Mouse (Mus musculus): Measurements from ENCODE around the gene Rap1b. TPM values are rescaled to one million over a fixed set of nuclear protein-coding genes. Genes with fewer than 3 reads are reported as not detected.

The Rap1b gene
- polyA plus RNA-seq, 1 experiment from 2014 or later: 469 TPM

DNA sequence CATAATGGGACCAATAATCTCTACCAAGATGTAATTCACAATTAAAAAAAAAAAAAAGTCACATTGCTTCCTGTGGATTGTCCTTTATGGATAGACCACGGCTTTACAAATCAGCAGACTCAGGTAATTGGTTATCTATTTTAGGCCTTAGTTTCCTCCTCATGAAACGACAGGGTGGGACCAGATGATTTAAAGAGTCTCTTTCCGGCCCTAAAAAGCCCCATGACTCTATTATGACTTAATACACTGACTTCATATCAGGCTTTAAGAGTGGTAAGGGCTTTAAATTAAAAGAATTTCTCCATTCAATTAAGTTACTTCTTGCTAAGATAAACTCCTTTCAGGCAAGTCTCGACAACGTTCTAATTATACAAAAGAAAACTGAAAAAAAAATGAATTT is 1.6 kb downstream of the Rap1b start:
- peak overlapping the region; percentile 59 for H3K4me3 ChIP-seq (ENCODE audit: inconsistent target)
- H3K36me3 ChIP-seq (ENCODE audit: inconsistent target): no peaks in the 10 kb centered on the region
- peaks cover 56% of the 10 kb centered on the region for H3K79me2 ChIP-seq (ENCODE audit: inconsistent target)
- WGBS (ENCODE audit: missing documents): 5% methylated on average over 5 of the region's 5 CpGs
- H3K27ac ChIP-seq: peak overlapping the region; percentile 80

DNA sequence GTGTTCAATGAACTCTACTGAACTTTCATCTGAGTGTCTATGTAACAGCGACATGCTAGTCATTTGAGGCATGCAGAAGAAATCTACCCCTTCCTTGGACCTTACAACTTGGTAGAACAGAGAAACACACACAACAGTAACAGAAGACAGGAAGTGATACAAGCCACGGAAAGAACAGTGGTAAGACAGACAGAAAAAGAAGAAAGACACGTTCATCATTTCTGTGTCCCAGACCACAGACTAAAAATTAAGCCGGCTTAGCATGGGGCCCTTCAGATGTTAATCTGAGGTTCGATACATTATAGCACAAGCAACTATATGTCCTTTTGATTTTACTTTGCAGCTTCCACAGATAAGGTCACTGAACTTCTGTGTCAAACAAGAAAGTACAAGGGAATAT is 2.1 kb downstream of the Rap1b start:
- Histone ChIP-seq H3K4me3 (ENCODE audit: inconsistent target) (peak overlapping the region; percentile 59), H3K79me2 (ENCODE audit: inconsistent target) (peaks cover 62% of the 10 kb centered on the region), H3K27ac (peak overlapping the region; percentile 80), H3K36me3 (ENCODE audit: inconsistent target) (no peaks in the 10 kb centered on the region)
- 10% methylated on average over 5 of the region's 5 CpGs for WGBS (ENCODE audit: missing documents)

DNA sequence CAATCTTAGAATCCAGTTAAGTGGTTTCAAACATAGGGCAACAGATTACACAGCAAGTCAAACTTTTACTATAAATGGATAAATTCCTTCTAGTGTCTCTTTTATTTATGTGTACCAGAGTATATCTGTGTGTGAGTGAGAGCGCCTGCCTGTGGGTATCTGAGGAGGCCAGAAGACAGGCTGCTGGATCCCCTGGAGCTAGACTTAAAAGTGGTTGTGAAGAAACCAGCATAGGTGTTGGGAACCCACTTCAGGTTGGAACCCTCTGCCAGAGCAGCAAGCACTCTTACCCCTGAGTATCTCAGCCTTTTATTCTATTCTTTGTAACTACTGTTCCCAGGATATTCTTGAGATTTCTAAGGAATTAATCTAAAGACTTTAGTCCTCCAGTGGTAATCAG is 4.1 kb downstream of the Rap1b start:
- 100% methylated on average over 1 of the region's 1 CpGs for WGBS (ENCODE audit: missing documents)

DNA sequence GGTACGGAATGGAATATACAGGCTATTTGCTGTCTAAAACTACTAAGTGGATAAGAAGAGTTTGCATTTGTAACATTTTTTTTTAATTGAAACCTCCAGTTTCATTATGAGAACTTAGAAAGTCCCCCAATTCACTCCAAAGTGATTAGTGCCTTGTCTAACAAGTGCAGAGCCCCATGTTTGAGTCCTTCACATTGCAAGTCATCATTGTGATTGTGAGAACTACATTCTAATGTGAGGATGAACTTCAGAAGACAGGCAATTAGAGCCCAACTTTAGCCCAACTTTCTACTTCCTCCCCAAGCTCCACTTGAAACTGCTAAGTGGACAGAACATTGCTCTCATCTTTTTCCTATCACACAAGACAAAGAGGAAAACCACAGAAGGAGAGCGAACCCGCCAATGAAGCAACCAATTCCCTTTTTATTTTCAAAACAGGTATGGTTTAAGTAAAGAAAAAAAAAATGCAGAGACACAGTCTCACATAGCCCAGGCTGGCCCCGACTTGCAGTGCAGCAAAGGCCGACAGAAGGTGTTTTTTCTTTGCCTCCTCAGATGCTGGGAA is 5.3 kb downstream of the Rap1b start:
- H3K36me3 ChIP-seq (ENCODE audit: inconsistent target): no peaks in the 10 kb centered on the region
- 33% methylated on average over 5 of the region's 5 CpGs for WGBS (ENCODE audit: missing documents)
- peak overlapping the region; percentile 38 for H3K27ac ChIP-seq
- peaks cover 94% of the 10 kb centered on the region for H3K79me2 ChIP-seq (ENCODE audit: inconsistent target)
- H3K4me3 ChIP-seq (ENCODE audit: inconsistent target): no peak overlapping the region

More for the DNA sequence above, 4.1 kb downstream of the Rap1b start:
- no peaks in the 10 kb centered on the region for H3K36me3 ChIP-seq (ENCODE audit: inconsistent target)
- H3K79me2 ChIP-seq (ENCODE audit: inconsistent target): peaks cover 81% of the 10 kb centered on the region
- H3K4me3 ChIP-seq (ENCODE audit: inconsistent target): no peak overlapping the region
- H3K27ac ChIP-seq: peak overlapping the region; percentile 15; the same call in 1 of the 2 replicates

DNA sequence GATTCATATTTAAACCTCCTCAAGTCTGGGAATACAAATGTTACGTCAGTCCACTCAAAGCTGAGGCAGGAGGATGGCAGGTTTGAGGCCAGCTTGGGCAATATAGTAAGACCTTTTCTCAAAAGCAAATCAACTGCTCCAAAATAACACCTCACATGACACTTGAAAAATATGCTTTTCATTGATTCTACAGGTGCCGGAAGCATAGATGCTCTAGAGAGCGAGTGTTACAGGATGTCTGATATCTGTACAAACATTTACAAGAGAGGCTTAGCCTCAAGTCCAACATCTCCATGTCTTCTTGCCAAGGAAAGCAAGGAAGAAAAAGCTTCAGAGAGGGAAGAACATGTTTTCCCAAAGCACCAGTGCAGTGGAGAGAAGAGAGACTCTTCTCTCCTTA is 6.1 kb downstream of the Rap1b start:
- H3K27ac ChIP-seq: peak overlapping the region; percentile 38; the same call in 1 of the 2 replicates
- 100% methylated on average over 3 of the region's 3 CpGs for WGBS (ENCODE audit: missing documents)
- H3K79me2 ChIP-seq (ENCODE audit: inconsistent target): peaks cover 100% of the 10 kb centered on the region
- no peak overlapping the region for H3K4me3 ChIP-seq (ENCODE audit: inconsistent target)
- no peaks in the 10 kb centered on the region for H3K36me3 ChIP-seq (ENCODE audit: inconsistent target)

DNA sequence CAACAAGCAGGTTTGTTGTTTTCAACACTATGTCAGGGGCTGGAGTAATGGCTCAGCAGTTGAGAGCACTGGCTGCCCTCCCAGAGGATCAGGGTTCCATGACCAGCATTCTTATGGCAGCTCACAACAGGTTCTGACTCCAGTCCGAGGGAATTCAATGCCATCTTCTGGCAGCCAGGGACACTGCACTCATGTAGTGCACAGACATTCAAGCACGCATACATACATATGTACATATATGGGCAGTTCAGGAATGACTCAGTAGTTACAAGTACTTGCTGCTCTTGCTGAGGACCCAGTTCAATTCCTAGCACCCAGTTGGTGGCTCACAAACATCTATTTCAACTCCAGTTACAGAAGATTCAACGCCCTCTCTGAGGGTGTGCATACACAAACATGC is 6.9 kb downstream of the Rap1b start:
- H3K79me2 ChIP-seq (ENCODE audit: inconsistent target): peaks cover 100% of the 10 kb centered on the region
- WGBS (ENCODE audit: missing documents): 90% methylated on average over 3 of the region's 3 CpGs
- no peak overlapping the region for H3K4me3 ChIP-seq (ENCODE audit: inconsistent target)
- no peaks in the 10 kb centered on the region for H3K36me3 ChIP-seq (ENCODE audit: inconsistent target)
- H3K27ac ChIP-seq: no peak overlapping the region

DNA sequence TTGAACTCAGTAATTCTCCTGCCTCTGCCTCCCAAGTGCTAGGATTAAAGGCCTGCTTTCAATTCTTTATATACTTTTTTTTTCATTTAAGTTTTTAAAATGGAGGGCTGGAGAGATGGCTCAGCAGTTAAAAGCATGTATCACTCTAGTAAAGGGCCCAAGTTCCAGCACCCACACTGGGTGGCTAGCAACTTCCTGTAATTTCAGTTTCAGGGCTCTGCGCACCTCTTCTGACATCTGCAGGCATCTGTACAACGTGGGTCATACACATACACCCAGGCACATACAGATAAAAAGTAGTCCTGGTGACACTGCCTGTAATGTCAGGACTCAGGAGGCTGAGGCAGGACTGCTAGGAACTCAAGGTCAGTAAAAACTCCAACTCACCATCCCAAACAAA is 9.5 kb downstream of the Rap1b start:
- 13% methylated on average over 2 of the region's 2 CpGs for WGBS (ENCODE audit: missing documents)
- Histone ChIP-seq H3K4me3 (ENCODE audit: inconsistent target) (no peak overlapping the region), H3K36me3 (ENCODE audit: inconsistent target) (no peaks in the 10 kb centered on the region), H3K27ac (no peak overlapping the region), H3K79me2 (ENCODE audit: inconsistent target) (peaks cover 100% of the 10 kb centered on the region)

DNA sequence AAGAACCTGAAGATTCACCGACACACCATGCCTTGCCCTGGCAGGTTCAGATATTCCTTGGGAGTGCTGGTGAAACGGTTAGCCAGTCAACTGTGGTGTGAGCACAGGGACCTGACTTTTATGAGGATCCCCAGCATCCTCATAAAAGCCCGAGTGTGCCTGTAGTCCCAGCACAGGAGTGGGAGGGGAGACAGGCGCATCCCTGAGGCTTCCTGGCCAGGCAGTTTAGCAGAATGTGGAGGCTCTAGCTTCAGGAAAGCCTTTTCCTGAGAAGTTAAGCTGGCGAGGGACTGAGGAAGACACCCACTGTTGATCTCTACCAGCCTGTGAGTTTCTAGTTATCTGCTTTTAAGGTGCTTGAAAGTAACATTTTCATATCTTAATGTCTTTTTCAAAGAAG is 10.4 kb downstream of the Rap1b start:
- Histone ChIP-seq H3K4me3 (ENCODE audit: inconsistent target) (no peak overlapping the region), H3K36me3 (ENCODE audit: inconsistent target) (no peaks in the 10 kb centered on the region), H3K27ac (no peak overlapping the region), H3K79me2 (ENCODE audit: inconsistent target) (peaks cover 100% of the 10 kb centered on the region)
- 89% methylated on average over 5 of the region's 5 CpGs for WGBS (ENCODE audit: missing documents)

DNA sequence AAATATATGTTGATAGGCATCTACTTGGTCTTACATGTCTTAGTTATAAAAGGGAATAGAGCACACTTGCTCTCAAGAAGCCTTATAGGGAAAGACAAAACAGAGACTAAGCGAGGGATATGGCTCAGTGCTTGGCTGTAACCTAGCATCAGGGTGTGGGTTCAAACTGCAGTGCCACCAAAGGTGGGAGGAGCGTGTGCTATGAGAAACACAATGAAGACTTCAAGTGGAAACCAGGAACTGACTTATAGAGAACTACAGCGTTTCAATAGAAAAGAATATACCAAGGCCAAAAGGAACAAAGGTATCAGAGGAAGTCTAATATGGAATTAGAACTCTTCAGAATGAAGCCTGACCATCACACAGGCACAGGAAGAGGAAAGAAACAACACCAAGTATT is 15.0 kb downstream of the Rap1b start:
- Histone ChIP-seq H3K79me2 (ENCODE audit: inconsistent target) (peaks cover 100% of the 10 kb centered on the region), H3K36me3 (ENCODE audit: inconsistent target) (no peaks in the 10 kb centered on the region), H3K4me3 (ENCODE audit: inconsistent target) (no peak overlapping the region), H3K27ac (no peak overlapping the region)
- WGBS (ENCODE audit: missing documents): 81% methylated on average over 3 of the region's 3 CpGs

DNA sequence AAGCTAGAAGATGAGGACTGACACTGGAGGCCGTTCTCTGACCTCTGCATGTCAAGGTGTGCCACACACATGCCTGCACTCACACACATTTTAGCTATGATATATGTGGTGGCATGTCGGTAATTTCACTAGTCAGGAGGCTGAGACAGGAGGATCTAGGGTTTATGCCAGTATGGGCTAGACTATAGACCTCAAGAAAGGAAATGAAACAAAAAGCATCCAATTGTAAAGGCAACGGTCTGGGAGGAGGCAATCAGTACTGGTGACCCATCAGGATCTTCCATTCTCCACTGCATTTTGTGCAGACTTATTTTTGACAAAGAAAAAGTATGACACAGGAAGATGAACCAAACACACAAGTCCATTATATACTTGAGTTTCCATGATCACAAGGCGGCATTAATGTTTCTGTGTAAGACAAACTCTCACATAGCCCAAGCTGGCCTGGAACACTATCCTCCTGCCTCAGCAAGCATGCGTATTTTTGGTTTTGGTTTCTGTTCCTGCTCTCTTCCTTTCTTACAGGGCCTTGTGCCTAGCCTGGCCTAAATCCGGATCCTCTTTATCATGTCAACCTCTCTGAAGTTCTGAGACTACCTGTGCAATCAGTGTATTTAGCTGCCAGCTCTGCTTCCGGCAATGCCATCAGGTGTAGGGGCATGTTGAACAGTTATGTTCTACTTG is 16.2 kb downstream of the Rap1b start:
- Histone ChIP-seq H3K79me2 (ENCODE audit: inconsistent target) (peaks cover 100% of the 10 kb centered on the region), H3K4me3 (ENCODE audit: inconsistent target) (no peak overlapping the region), H3K36me3 (ENCODE audit: inconsistent target) (peaks cover 1% of the 10 kb centered on the region), H3K27ac (no peak overlapping the region; the same call in 1 of the 2 replicates)
- WGBS (ENCODE audit: missing documents): 54% methylated on average over 7 of the region's 7 CpGs

DNA sequence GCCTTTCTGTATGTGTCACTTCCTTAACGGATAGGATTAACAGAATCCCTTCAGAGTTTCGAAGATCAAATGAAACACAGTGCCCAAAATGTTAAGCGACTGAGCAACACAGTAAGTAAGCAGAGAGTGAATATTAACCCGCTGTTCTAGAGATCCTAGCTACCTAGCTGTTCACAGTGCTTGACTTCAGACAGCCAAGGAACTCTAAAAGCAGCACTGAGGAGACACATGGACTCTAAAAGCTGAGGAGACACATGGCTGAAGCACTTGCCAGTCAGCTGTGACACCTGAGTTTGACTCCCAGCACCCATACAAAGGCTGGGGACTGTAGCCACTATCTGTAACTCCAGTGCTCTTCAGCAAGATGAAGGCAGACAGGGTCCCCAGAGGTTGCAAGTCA is 16.8 kb downstream of the Rap1b start:
- 75% methylated on average over 4 of the region's 4 CpGs for WGBS (ENCODE audit: missing documents)
- Histone ChIP-seq H3K27ac (no peak overlapping the region), H3K79me2 (ENCODE audit: inconsistent target) (peaks cover 100% of the 10 kb centered on the region), H3K36me3 (ENCODE audit: inconsistent target) (peaks cover 7% of the 10 kb centered on the region), H3K4me3 (ENCODE audit: inconsistent target) (no peak overlapping the region)

DNA sequence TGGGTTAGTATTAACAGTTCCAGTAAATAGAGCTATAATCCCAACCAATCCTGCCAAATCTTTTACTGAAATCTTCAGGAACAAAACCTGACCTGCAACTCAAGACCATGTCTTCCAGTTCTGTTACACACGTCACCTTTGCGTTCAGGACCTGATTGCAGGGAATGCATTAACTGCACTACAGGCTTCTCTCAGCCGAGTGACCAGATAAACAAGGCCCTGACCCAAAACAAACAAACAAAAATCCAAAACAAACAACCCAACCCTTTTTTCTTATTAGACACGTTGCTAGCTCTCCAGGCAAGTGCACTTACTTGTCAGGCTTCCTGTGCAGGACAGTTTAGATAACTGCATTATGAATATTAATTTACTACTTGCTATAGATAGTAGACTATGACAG is 17.3 kb downstream of the Rap1b start:
- WGBS (ENCODE audit: missing documents): 85% methylated on average over 4 of the region's 4 CpGs
- no peak overlapping the region for H3K27ac ChIP-seq
- H3K79me2 ChIP-seq (ENCODE audit: inconsistent target): peaks cover 100% of the 10 kb centered on the region
- H3K4me3 ChIP-seq (ENCODE audit: inconsistent target): no peak overlapping the region
- peaks cover 12% of the 10 kb centered on the region for H3K36me3 ChIP-seq (ENCODE audit: inconsistent target)

DNA sequence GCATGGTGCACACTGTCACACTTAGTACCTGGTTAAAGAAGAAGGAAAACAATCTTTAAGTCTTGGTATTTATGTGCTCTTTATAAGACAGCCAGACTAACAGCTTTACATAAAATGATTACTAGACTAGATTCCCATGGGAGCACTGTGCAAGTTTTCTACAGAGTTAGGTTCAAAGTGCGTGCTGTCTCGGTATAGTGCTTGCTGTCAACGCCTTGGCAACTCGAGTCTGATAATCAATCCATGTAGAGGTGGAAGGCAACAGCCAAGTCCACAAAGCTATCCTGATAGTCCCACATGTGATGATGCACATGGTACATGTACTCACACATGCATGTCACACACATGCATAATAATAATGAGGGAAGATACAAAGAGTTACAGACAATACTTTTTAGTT is 21.2 kb downstream of the Rap1b start:
- Histone ChIP-seq H3K27ac (no peak overlapping the region), H3K4me3 (ENCODE audit: inconsistent target) (no peak overlapping the region), H3K79me2 (ENCODE audit: inconsistent target) (peaks cover 100% of the 10 kb centered on the region), H3K36me3 (ENCODE audit: inconsistent target) (peaks cover 50% of the 10 kb centered on the region)
- WGBS (ENCODE audit: missing documents): 90% methylated on average over 4 of the region's 4 CpGs

DNA sequence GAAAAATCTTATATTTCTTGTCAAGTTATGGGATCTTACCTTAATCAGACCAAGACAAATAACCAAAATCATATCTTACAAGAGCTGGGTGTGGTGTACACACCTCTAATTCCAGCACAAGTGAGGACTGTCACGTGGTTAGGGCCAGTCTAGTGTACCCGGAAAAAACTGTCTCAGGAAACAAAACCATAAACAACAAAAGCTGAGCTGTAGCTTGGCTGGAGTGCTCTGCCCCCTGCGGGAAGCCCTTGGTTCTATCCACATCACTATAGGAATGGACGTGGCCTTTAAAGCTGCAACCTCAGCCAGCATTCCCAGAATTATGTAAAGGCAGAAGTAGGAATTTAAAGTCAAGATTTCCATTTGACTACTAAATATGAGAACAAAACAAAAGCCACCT is 21.7 kb downstream of the Rap1b start:
- H3K36me3 ChIP-seq (ENCODE audit: inconsistent target): peaks cover 55% of the 10 kb centered on the region
- H3K27ac ChIP-seq: no peak overlapping the region
- H3K79me2 ChIP-seq (ENCODE audit: inconsistent target): peaks cover 100% of the 10 kb centered on the region
- H3K4me3 ChIP-seq (ENCODE audit: inconsistent target): no peak overlapping the region
- WGBS (ENCODE audit: missing documents): 81% methylated on average over 4 of the region's 4 CpGs

DNA sequence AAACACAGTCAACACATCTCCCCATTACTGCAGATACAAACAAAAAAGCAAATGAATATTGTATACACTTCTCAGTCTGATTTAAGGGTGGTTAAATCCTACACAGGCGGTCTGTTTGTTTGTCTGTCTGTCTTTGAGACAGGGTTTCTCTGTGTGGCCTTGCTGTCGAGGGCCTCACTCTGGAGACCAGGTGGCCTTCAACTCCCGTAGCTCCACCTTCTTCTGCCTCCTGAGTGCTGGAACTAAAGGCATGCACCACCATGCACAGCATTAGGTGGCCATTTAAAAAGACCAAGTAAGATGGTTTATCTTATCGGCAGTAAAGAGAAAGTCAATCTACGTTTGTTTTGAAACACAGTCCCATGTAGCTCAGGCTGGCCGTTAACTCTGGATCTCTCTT is 22.5 kb downstream of the Rap1b start:
- peaks cover 100% of the 10 kb centered on the region for H3K79me2 ChIP-seq (ENCODE audit: inconsistent target)

More for the DNA sequence above, 22.5 kb downstream of the Rap1b start:
- Histone ChIP-seq H3K4me3 (ENCODE audit: inconsistent target) (no peak overlapping the region), H3K36me3 (ENCODE audit: inconsistent target) (peaks cover 60% of the 10 kb centered on the region), H3K27ac (no peak overlapping the region)
- WGBS (ENCODE audit: missing documents): 92% methylated on average over 6 of the region's 6 CpGs

Measured in macrophage (primary cell).